Mouse (Mus musculus) myocyte (in vitro differentiated cells): ENCODE data around the gene Cirbp. TPM values are rescaled to one million over a fixed set of nuclear protein-coding genes. Genes with fewer than 3 reads are reported as not detected.

ENCODE experiments used
- H3K27me3 ChIP-seq: one replicate; pipeline ENCODE4 v1.6.1; 2011; ENCODE audit not compliant: control insufficient read depth, insufficient read depth, insufficient read length
- H3K36me3 ChIP-seq: one replicate; pipeline ENCODE4 v1.6.1; 2011; ENCODE audit not compliant: control insufficient read depth, insufficient read depth
- H3K4me2 ChIP-seq: one replicate; pipeline ENCODE4 v1.6.1; 2011; ENCODE audit warnings: low read depth, control low read depth
- H3K4me3 ChIP-seq: one replicate; pipeline ENCODE4 v1.5.1; 2011; ENCODE audit warnings: mild to moderate bottlenecking, control low read depth, moderate library complexity
- H3K79me2 ChIP-seq: one replicate; pipeline ENCODE4 v1.6.1; 2011; ENCODE audit not compliant: control insufficient read depth, insufficient read depth
- H3ac ChIP-seq: one replicate; pipeline ENCODE4 v1.6.1; 2011; ENCODE audit not compliant: control insufficient read depth, insufficient read length
- CEBPB ChIP-seq: IDR thresholded peaks from 2 replicates; pipeline ENCODE4 v1.6.1; 2011; ENCODE audit warnings: mild to moderate bottlenecking, moderate library complexity; ENCODE audit not compliant: poor library complexity, insufficient read depth, severe bottlenecking
- E2F4 ChIP-seq: IDR thresholded peaks from one replicate; pipeline ENCODE4 v1.6.1; 2011; ENCODE audit warnings: mild to moderate bottlenecking, control low read depth, moderate library complexity; ENCODE audit not compliant: insufficient read depth
- MAX ChIP-seq: IDR thresholded peaks from one replicate; pipeline ENCODE4 v1.6.1; 2011; ENCODE audit warnings: low read depth, mild to moderate bottlenecking, control low read depth
- MYOD1 ChIP-seq, 3 experiments: IDR thresholded peaks; one replicate each; pipeline ENCODE4 v1.6.1; 2011; ENCODE audit warnings: control low read depth in 2 of 3, low read depth in 2 of 3, mild to moderate bottlenecking in 2 of 3, moderate library complexity in 1 of 3; ENCODE audit not compliant: insufficient read length in 2 of 3, control insufficient read depth in 1 of 3
- MYOG ChIP-seq, 3 experiments: IDR thresholded peaks; one replicate each; pipeline ENCODE4 v1.6.1; 2011; ENCODE audit warnings: control low read depth in 2 of 3, low read depth in 2 of 3, mild to moderate bottlenecking in 2 of 3; ENCODE audit not compliant: insufficient read length in 2 of 3, control insufficient read depth in 1 of 3, insufficient read depth in 1 of 3
- POLR2A ChIP-seq: IDR thresholded peaks from one replicate; pipeline ENCODE4 v1.6.1; 2011; ENCODE audit warnings: low read depth, mild to moderate bottlenecking, control low read depth, moderate library complexity; ENCODE audit not compliant: insufficient read length
- POLR2AphosphoS2 ChIP-seq: IDR thresholded peaks from one replicate; pipeline ENCODE4 v1.6.1; 2011; ENCODE audit warnings: low read depth, control low read depth; ENCODE audit not compliant: insufficient read length
- REST ChIP-seq: IDR thresholded peaks from one replicate; pipeline ENCODE4 v1.6.1; 2011; ENCODE audit warnings: mild to moderate bottlenecking, control low read depth, moderate library complexity; ENCODE audit not compliant: insufficient read depth, insufficient read length
- SRF ChIP-seq: IDR thresholded peaks from one replicate; pipeline ENCODE4 v1.6.1; 2011; ENCODE audit warnings: low read depth; ENCODE audit not compliant: control insufficient read depth, insufficient read length
- TCF12 ChIP-seq: IDR thresholded peaks from one replicate; pipeline ENCODE4 v1.6.1; 2011; ENCODE audit warnings: mild to moderate bottlenecking, control low read depth; ENCODE audit not compliant: poor library complexity, insufficient read depth, severe bottlenecking
- TCF3 ChIP-seq: IDR thresholded peaks from one replicate; pipeline ENCODE4 v1.6.1; 2011; ENCODE audit warnings: low read depth, control low read depth; ENCODE audit not compliant: insufficient read length
- USF1 ChIP-seq: IDR thresholded peaks from one replicate; pipeline ENCODE4 v1.6.1; 2011; ENCODE audit warnings: low read depth, mild to moderate bottlenecking, control low read depth, moderate library complexity
- polyA plus RNA-seq: library from polyadenylated mRNA; unstranded; fragments of >200 nt; fragmentation: generic; extraction: Trizol; gene quantifications from one replicate; pipeline ENCODE4 v1.2.1, GENCODE M21; 2012; ENCODE audit warnings: missing spikeins

The Cirbp gene
- polyA plus RNA-seq, 1 experiment = 54.2 TPM

GRCm38 (mm10) chr10:80141243-80141642, 24.5 kb upstream of the Cirbp start:
- Histone ChIP-seq H3ac (no peak overlapping the region), H3K79me2 (peaks cover 31% of the 10 kb centered on the region), H3K27me3 (no peaks in the 10 kb centered on the region), H3K36me3 (peaks cover 15% of the 10 kb centered on the region), H3K4me2 (peak overlapping the region; percentile 91), H3K4me3 (peak overlapping the region; percentile 63)
- TF ChIP-seq POLR2A = peak; percentile 67
- peak in 1 of 3 experiments; percentile 2 for TF ChIP-seq MYOD1 (IDR thresholded peaks at IDR 0.05; ENCODE audit: control insufficient read depth in 1 of 3, insufficient read length in 2 of 3, low read depth in 2 of 3)
- no peak for TF ChIP-seq REST
- TF ChIP-seq MAX = no peak
- TF ChIP-seq MYOG (IDR thresholded peaks at IDR 0.05; ENCODE audit: control insufficient read depth in 1 of 3, insufficient read depth in 1 of 3, insufficient read length in 2 of 3, low read depth in 2 of 3) = peak in 1 of 3 experiments; percentile 10
- no peak for TF ChIP-seq TCF12
- TF ChIP-seq CEBPB = no peak
- TF ChIP-seq TCF3 = no peak
- TF ChIP-seq SRF = no peak
- peak; percentile 81 for TF ChIP-seq POLR2AphosphoS2
- no peak for TF ChIP-seq USF1
- TF ChIP-seq E2F4 = no peak

- Histone ChIP-seq H3ac (peak overlapping the region; percentile 26), H3K79me2 (peaks cover 31% of the 10 kb centered on the region), H3K27me3 (no peaks in the 10 kb centered on the region), H3K4me2 (peak overlapping the region; percentile 96), H3K36me3 (peaks cover 15% of the 10 kb centered on the region), H3K4me3 (peak overlapping the region; percentile 63)
- TF ChIP-seq MYOG (IDR thresholded peaks at IDR 0.05; ENCODE audit: control insufficient read depth in 1 of 3, insufficient read depth in 1 of 3, insufficient read length in 2 of 3, low read depth in 2 of 3) = peak in 1 of 3 experiments; percentile 6
- TF ChIP-seq REST = peak; percentile 14
- TF ChIP-seq POLR2A = peak; percentile 98
- no peak for TF ChIP-seq TCF3
- TF ChIP-seq POLR2AphosphoS2 = peak; percentile 95
- TF ChIP-seq CEBPB = no peak
- TF ChIP-seq MAX = peak; percentile 36
- TF ChIP-seq SRF = peak; percentile 66
- peak in 1 of 3 experiments; percentile 22 for TF ChIP-seq MYOD1 (IDR thresholded peaks at IDR 0.05; ENCODE audit: control insufficient read depth in 1 of 3, insufficient read length in 2 of 3, low read depth in 2 of 3)
- no peak for TF ChIP-seq TCF12
These were observed 23.8 kb upstream of the Cirbp start for GRCm38 (mm10) chr10:80141786-80142529.

- peaks cover 15% of the 10 kb centered on the region for H3K36me3 ChIP-seq
- peak overlapping the region; percentile 96 for H3K4me2 ChIP-seq
- peaks cover 31% of the 10 kb centered on the region for H3K79me2 ChIP-seq
- no peaks in the 10 kb centered on the region for H3K27me3 ChIP-seq
- H3ac ChIP-seq = peak overlapping the region; percentile 26
- H3K4me3 ChIP-seq = peak overlapping the region; percentile 63
- TF ChIP-seq TCF12 = no peak
- no peak for TF ChIP-seq USF1
- TF ChIP-seq POLR2A = no peak
- TF ChIP-seq MYOG (IDR thresholded peaks at IDR 0.05; ENCODE audit: control insufficient read depth in 1 of 3, insufficient read depth in 1 of 3, insufficient read length in 2 of 3, low read depth in 2 of 3) = no peak
- TF ChIP-seq POLR2AphosphoS2 = no peak
- no peak for TF ChIP-seq SRF
- no peak for TF ChIP-seq TCF3
- TF ChIP-seq MYOD1 (IDR thresholded peaks at IDR 0.05; ENCODE audit: control insufficient read depth in 1 of 3, insufficient read length in 2 of 3, low read depth in 2 of 3) = no peak
- no peak for TF ChIP-seq CEBPB
- TF ChIP-seq REST = no peak
- no peak for TF ChIP-seq MAX
- TF ChIP-seq E2F4 = no peak
These were observed 23.3 kb upstream of the Cirbp start for GRCm38 (mm10) chr10:80142530-80142925.

GRCm38 (mm10) chr10:80143664-80144063, 22.1 kb upstream of the Cirbp start:
- H3K79me2 ChIP-seq = peaks cover 31% of the 10 kb centered on the region
- peak; percentile 11 for TF ChIP-seq POLR2AphosphoS2
- no peak for TF ChIP-seq POLR2A
- no peak for TF ChIP-seq TCF12
- no peak for TF ChIP-seq MYOD1 (IDR thresholded peaks at IDR 0.05; ENCODE audit: control insufficient read depth in 1 of 3, insufficient read length in 2 of 3, low read depth in 2 of 3)
- peaks cover 15% of the 10 kb centered on the region for H3K36me3 ChIP-seq
- no peak overlapping the region for H3ac ChIP-seq
- H3K27me3 ChIP-seq = no peaks in the 10 kb centered on the region
- peak overlapping the region; percentile 96 for H3K4me2 ChIP-seq
- H3K4me3 ChIP-seq = peak overlapping the region; percentile 63

GRCm38 (mm10) chr10:80144159-80144558, 21.6 kb upstream of the Cirbp start:
- no peak overlapping the region for H3ac ChIP-seq
- H3K27me3 ChIP-seq = no peaks in the 10 kb centered on the region
- no peak for TF ChIP-seq MYOD1 (IDR thresholded peaks at IDR 0.05; ENCODE audit: control insufficient read depth in 1 of 3, insufficient read length in 2 of 3, low read depth in 2 of 3)
- peaks cover 31% of the 10 kb centered on the region for H3K79me2 ChIP-seq
- H3K36me3 ChIP-seq = peaks cover 15% of the 10 kb centered on the region
- H3K4me2 ChIP-seq = peak overlapping the region; percentile 96
- peak overlapping the region; percentile 63 for H3K4me3 ChIP-seq
